Mouse (Mus musculus): ENCODE measurements at regions not wholly inside any gene's neighbourhood (a gene's known extent, or its start where the extent isn't known, plus 50 kb on each side); places are given as distances from the start of the nearest gene placed in this dataset.
A peak's percentile ranks its signal among the peaks of the same experiment; 100 is the strongest.
"Not testable (repeated sequence)": the region's sequence is repeated elsewhere in the genome, so short reads cannot be mapped to it uniquely, and the experiment has no call there.

DNA sequence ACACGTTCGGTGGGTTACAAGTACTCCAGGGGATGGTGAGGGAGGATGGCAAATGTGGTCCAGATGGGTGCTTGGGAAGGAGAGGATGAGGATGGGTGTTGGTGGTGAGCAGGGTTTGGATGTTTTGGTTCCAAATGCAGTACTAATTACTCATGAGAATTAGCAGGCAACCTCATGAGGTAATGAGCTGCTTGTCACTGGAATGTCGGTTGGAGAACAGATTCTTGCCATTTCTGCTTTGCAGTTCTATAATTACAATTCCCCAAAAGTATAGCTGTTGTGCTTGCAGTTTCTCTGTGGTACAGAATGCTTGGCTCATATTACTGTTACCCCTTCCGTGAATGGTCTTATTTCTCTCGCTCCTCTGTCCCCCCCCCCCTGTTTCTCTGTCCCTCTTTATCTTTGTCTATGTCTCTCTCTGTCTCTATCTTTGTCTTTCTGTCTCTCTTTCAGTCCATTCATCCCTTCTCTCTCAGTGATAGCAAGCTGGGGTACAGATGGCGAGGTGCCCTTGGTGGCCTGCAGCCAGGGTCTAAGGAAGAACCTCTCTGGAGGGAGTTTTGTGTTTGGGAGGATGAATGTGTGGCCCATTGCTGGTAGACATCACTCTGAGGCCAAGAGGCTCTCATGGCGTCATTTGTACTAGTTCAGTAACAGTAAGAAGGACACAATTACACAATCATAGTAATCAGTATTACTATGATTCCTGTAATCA is 232.5 kb downstream of the Enc1 start:
- WGBS: 77% methylated on average over 7 of the region's 7 CpGs
- Histone ChIP-seq H3K9ac (no peak overlapping the region), H3K27ac (no peak overlapping the region), H3K4me1 (0 out of 2 replicates have a peak, but pooled peaks cover 14% of the 10 kb centered on the region), H3K36me3 (no peaks in the 10 kb centered on the region), H3K4me2 (replicated peaks) (no peak overlapping the region), H3K27me3 (no peaks in the 10 kb centered on the region), H3K4me3 (no peak overlapping the region), H3K9me3 (no peaks in the 10 kb centered on the region)
- ATAC-seq (ENCODE audit: insufficient number of reproducible peaks, insufficient read depth, low FRiP score, low TSS enrichment): no peak

DNA sequence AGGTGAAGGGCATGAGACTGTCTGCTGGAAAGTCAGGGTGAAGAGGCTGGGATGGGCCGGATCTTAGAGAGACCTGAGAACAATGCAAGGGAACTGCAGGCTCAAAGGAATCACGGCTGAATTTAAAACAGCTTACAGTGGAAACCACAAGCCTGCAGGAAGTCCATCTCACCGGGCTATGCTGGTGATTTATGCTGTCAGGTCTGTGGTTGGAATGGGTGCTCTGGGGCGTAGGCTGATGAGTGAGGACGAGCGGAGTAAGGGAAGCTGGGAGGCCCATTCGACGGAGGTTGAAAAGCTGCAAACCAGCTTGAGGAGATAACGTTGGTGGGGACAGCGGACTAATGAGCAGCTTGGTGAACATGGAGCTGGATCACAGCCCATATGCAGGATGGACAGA is 229.1 kb downstream of the Enc1 start:
- 0 out of 2 replicates have a peak, but pooled peaks cover 11% of the 10 kb centered on the region for H3K4me1 ChIP-seq
- no peaks in the 10 kb centered on the region for H3K36me3 ChIP-seq
- no peaks in the 10 kb centered on the region for H3K27me3 ChIP-seq
- no peak overlapping the region for H3K4me2 ChIP-seq (replicated peaks)
- peak; percentile 64; the same call in 1 of the 2 replicates for ATAC-seq (ENCODE audit: insufficient number of reproducible peaks, insufficient read depth, low FRiP score, low TSS enrichment)
- H3K9me3 ChIP-seq: no peaks in the 10 kb centered on the region
- H3K4me3 ChIP-seq: no peak overlapping the region
- H3K27ac ChIP-seq: no peak overlapping the region
- WGBS: 60% methylated on average over 10 of the region's 10 CpGs
- H3K9ac ChIP-seq: no peak overlapping the region

- Histone ChIP-seq H3K36me3 (no peaks in the 10 kb centered on the region), H3K27ac (no peak overlapping the region), H3K9me3 (no peaks in the 10 kb centered on the region), H3K4me1 (0 out of 2 replicates have a peak, but pooled peaks cover 11% of the 10 kb centered on the region), H3K4me3 (no peak overlapping the region), H3K27me3 (no peaks in the 10 kb centered on the region), H3K9ac (no peak overlapping the region), H3K4me2 (replicated peaks) (no peak overlapping the region)
- WGBS: 78% methylated on average over 10 of the region's 10 CpGs
- no peak for ATAC-seq (ENCODE audit: insufficient number of reproducible peaks, insufficient read depth, low FRiP score, low TSS enrichment)
Observed at GRCm38 (mm10) chr13:97468874-97469593, 228.1 kb downstream of the Enc1 start.

DNA sequence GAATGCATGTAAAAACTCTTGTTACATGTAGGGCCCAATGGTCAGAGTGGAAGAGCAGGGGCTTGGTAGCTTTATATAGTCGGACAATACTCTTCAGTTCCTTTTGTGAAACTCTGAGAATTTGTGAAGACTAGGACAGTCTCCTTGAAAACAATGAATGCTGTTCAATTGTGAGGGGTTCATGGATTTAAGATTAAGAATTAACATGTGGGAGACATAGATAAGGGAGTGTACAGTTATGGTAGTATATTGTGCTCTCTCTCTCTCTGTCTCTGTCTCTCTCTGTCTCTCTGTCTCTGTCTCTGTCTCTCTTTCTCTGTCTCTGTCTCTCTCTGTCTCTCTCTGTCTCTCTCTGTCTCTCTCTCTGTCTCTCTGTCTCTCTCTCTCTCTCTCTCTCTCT is 225.7 kb downstream of the Enc1 start:
- not testable (repeated sequence) for H3K4me2 ChIP-seq (replicated peaks); H3K9me3 ChIP-seq; ATAC-seq (ENCODE audit: insufficient number of reproducible peaks, insufficient read depth, low FRiP score, low TSS enrichment); H3K27me3 ChIP-seq; H3K36me3 ChIP-seq; H3K27ac ChIP-seq; H3K9ac ChIP-seq; H3K4me3 ChIP-seq
- WGBS: 86% methylated on average over 1 of the region's 1 CpGs
- H3K4me1 ChIP-seq: peaks cover 14% of the 10 kb centered on the region; the same call in 1 of the 2 replicates

DNA sequence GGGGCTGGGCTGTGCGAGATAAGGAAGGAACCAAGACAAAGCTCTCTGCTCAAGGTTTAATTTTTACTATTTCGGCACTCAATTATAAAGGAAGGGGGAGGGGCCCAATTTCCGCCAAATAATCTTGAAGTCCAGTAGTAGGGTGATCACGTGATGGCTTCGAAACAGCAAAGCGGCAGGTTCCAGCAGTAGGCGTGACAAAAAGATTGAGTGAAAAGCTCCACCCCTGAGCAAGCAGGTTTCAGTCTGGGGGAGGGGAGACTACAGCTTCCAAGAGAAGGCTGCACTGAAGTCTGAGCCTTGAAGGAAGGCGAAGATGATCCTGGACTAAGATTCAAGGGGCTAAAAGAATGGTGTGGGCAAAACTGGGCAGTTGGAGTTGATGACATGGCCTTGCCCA is 222.9 kb downstream of the Enc1 start:
- H3K4me1 ChIP-seq: peaks cover 3% of the 10 kb centered on the region; the same call in 1 of the 2 replicates
- WGBS: 89% methylated on average over 8 of the region's 8 CpGs

DNA sequence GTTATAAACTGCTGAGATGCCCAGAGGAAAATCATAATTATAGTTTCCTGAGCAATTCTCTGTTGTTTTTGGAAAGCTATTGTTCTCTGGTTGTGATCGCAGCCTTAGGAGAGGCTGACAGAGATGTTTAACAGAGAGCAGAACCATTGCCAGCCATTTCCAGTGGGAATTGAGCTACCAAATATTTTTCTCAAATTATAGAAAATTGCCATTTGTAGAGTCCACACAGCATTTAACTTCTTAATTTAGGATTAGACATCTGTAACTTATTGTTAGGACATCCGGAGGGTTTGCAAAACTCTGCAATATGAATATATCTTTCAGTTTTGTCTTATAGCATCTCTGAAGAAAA is 222.0 kb downstream of the Enc1 start:
- no peak for ATAC-seq (ENCODE audit: insufficient number of reproducible peaks, insufficient read depth, low FRiP score, low TSS enrichment)
- H3K9me3 ChIP-seq: no peaks in the 10 kb centered on the region
- no peak overlapping the region for H3K9ac ChIP-seq

More for the DNA sequence above, 222.9 kb downstream of the Enc1 start:
- Histone ChIP-seq H3K4me2 (replicated peaks) (no peak overlapping the region), H3K9ac (no peak overlapping the region), H3K27ac (no peak overlapping the region), H3K27me3 (no peaks in the 10 kb centered on the region), H3K4me3 (no peak overlapping the region), H3K9me3 (no peaks in the 10 kb centered on the region), H3K36me3 (no peaks in the 10 kb centered on the region)
- no peak for ATAC-seq (ENCODE audit: insufficient number of reproducible peaks, insufficient read depth, low FRiP score, low TSS enrichment)

GRCm38 (mm10) chr13:97462110-97462883 is 221.4 kb downstream of the Enc1 start:
- no peak overlapping the region for H3K9ac ChIP-seq
- no peaks in the 10 kb centered on the region for H3K36me3 ChIP-seq
- H3K9me3 ChIP-seq: no peaks in the 10 kb centered on the region
- 73% methylated on average over 13 of the region's 13 CpGs for WGBS
- ATAC-seq (ENCODE audit: insufficient number of reproducible peaks, insufficient read depth, low FRiP score, low TSS enrichment): no peak
- peak overlapping the region; percentile 23; the same call in 1 of the 2 replicates for H3K27ac ChIP-seq
- no peaks in the 10 kb centered on the region for H3K27me3 ChIP-seq
- H3K4me2 ChIP-seq (replicated peaks): no peak overlapping the region
- H3K4me1 ChIP-seq: peaks cover 3% of the 10 kb centered on the region; the same call in 1 of the 2 replicates
- H3K4me3 ChIP-seq: no peak overlapping the region

More for the DNA sequence above, 222.0 kb downstream of the Enc1 start:
- Histone ChIP-seq H3K27ac (peak overlapping the region; percentile 23; the same call in 1 of the 2 replicates), H3K4me1 (peaks cover 3% of the 10 kb centered on the region; the same call in 1 of the 2 replicates), H3K27me3 (no peaks in the 10 kb centered on the region), H3K4me2 (replicated peaks) (no peak overlapping the region), H3K4me3 (no peak overlapping the region), H3K36me3 (no peaks in the 10 kb centered on the region)
- WGBS: 62% methylated on average over 2 of the region's 2 CpGs

- no peak overlapping the region for H3K4me2 ChIP-seq (replicated peaks)
- no peak for ATAC-seq (ENCODE audit: insufficient number of reproducible peaks, insufficient read depth, low FRiP score, low TSS enrichment)
- no peak overlapping the region for H3K27ac ChIP-seq
- H3K36me3 ChIP-seq: no peaks in the 10 kb centered on the region
- no peaks in the 10 kb centered on the region for H3K27me3 ChIP-seq
- H3K4me3 ChIP-seq: no peak overlapping the region
- H3K9ac ChIP-seq: no peak overlapping the region
- H3K4me1 ChIP-seq: peaks cover 3% of the 10 kb centered on the region; the same call in 1 of the 2 replicates
- no peaks in the 10 kb centered on the region for H3K9me3 ChIP-seq
- WGBS: 97% methylated on average over 4 of the region's 4 CpGs
Observed at GRCm38 (mm10) chr13:97461207-97461606, 220.3 kb downstream of the Enc1 start.

GRCm38 (mm10) chr13:97459106-97459505 is 218.2 kb downstream of the Enc1 start:
- H3K9me3 ChIP-seq: no peaks in the 10 kb centered on the region
- 93% methylated on average over 7 of the region's 7 CpGs for WGBS
- no peak overlapping the region for H3K27ac ChIP-seq
- no peak overlapping the region for H3K4me2 ChIP-seq (replicated peaks)
- H3K4me3 ChIP-seq: no peak overlapping the region
- H3K36me3 ChIP-seq: no peaks in the 10 kb centered on the region
- peaks cover 3% of the 10 kb centered on the region; the same call in 1 of the 2 replicates for H3K4me1 ChIP-seq
- no peak for ATAC-seq (ENCODE audit: insufficient number of reproducible peaks, insufficient read depth, low FRiP score, low TSS enrichment)
- H3K27me3 ChIP-seq: no peaks in the 10 kb centered on the region
- H3K9ac ChIP-seq: no peak overlapping the region

DNA sequence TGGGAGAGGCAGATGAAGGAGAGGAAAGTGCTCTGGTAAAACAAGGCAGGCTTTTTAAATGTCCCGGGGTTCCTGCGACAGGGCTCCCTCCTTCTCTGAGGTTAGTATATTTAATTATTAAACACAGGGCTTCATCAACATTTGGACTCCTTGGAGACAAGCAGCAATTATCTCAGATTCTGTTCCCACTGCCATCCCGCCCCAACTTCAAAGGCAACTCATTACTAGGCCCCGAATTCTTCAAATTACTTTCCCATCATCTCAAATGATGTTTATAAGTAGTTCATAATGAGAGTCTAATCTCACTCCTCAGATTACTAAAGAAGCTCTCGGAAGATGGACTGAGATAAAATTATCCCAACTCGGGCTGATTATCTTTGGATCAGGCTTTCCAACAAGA is 215.1 kb downstream of the Enc1 start:
- H3K4me3 ChIP-seq: no peak overlapping the region

GRCm38 (mm10) chr13:97454715-97455114 is 213.8 kb downstream of the Enc1 start:
- ATAC-seq (ENCODE audit: insufficient number of reproducible peaks, insufficient read depth, low FRiP score, low TSS enrichment): no peak
- Histone ChIP-seq H3K4me3 (no peak overlapping the region), H3K9me3 (no peaks in the 10 kb centered on the region), H3K4me2 (replicated peaks) (no peak overlapping the region), H3K4me1 (peaks cover 17% of the 10 kb centered on the region; the same call in 1 of the 2 replicates), H3K27ac (no peak overlapping the region), H3K27me3 (no peaks in the 10 kb centered on the region), H3K9ac (no peak overlapping the region), H3K36me3 (no peaks in the 10 kb centered on the region)
- 69% methylated on average over 8 of the region's 8 CpGs for WGBS

More for the DNA sequence above, 215.1 kb downstream of the Enc1 start:
- Histone ChIP-seq H3K4me1 (0 out of 2 replicates have a peak, but pooled peaks cover 12% of the 10 kb centered on the region), H3K9ac (no peak overlapping the region), H3K36me3 (no peaks in the 10 kb centered on the region), H3K9me3 (no peaks in the 10 kb centered on the region), H3K27me3 (no peaks in the 10 kb centered on the region), H3K4me2 (replicated peaks) (no peak overlapping the region), H3K27ac (no peak overlapping the region)
- no peak for ATAC-seq (ENCODE audit: insufficient number of reproducible peaks, insufficient read depth, low FRiP score, low TSS enrichment)
- WGBS: 36% methylated on average over 6 of the region's 6 CpGs
